Mouse (Mus musculus): ENCODE results near the gene Tubgcp3. TPM values are rescaled to one million over a fixed set of nuclear protein-coding genes. Genes with fewer than 3 reads are reported as not detected.
"Not testable (repeated sequence)": the region's sequence is repeated elsewhere in the genome, so short reads cannot be mapped to it uniquely, and the experiment has no call there.

Gene Tubgcp3
- total RNA-seq, 1 experiment from 2014 or later: 56.3 TPM

GRCm38 (mm10) chr8:12650495-12650894 is 21.6 kb downstream of the Tubgcp3 start:
- ATAC-seq (replicated peaks in 1 of 2; ENCODE audit: insufficient read depth in 1 of 2, low FRiP score in 2 of 2, low TSS enrichment in 1 of 2, low read depth in 1 of 2, poor library complexity in 2 of 2, severe bottlenecking in 2 of 2): no peak

GRCm38 (mm10) chr8:12648951-12649350 is 23.1 kb downstream of the Tubgcp3 start:
- no peak for ATAC-seq (replicated peaks in 1 of 2; ENCODE audit: insufficient read depth in 1 of 2, low FRiP score in 2 of 2, low TSS enrichment in 1 of 2, low read depth in 1 of 2, poor library complexity in 2 of 2, severe bottlenecking in 2 of 2)

GRCm38 (mm10) chr8:12646536-12646935 is 25.5 kb downstream of the Tubgcp3 start:
- ATAC-seq (replicated peaks in 1 of 2; ENCODE audit: insufficient read depth in 1 of 2, low FRiP score in 2 of 2, low TSS enrichment in 1 of 2, low read depth in 1 of 2, poor library complexity in 2 of 2, severe bottlenecking in 2 of 2): no peak

GRCm38 (mm10) chr8:12644894-12645293 is 27.2 kb downstream of the Tubgcp3 start:
- no peak for ATAC-seq (replicated peaks in 1 of 2; ENCODE audit: insufficient read depth in 1 of 2, low FRiP score in 2 of 2, low TSS enrichment in 1 of 2, low read depth in 1 of 2, poor library complexity in 2 of 2, severe bottlenecking in 2 of 2)

- ATAC-seq (replicated peaks in 1 of 2; ENCODE audit: insufficient read depth in 1 of 2, low FRiP score in 2 of 2, low TSS enrichment in 1 of 2, low read depth in 1 of 2, poor library complexity in 2 of 2, severe bottlenecking in 2 of 2): no peak
These were observed 27.7 kb downstream of the Tubgcp3 start for GRCm38 (mm10) chr8:12644341-12644740.

- ATAC-seq (replicated peaks in 1 of 2; ENCODE audit: insufficient read depth in 1 of 2, low FRiP score in 2 of 2, low TSS enrichment in 1 of 2, low read depth in 1 of 2, poor library complexity in 2 of 2, severe bottlenecking in 2 of 2): no peak
These were observed 30.5 kb downstream of the Tubgcp3 start for GRCm38 (mm10) chr8:12641527-12641926.

GRCm38 (mm10) chr8:12638446-12638845 is 33.6 kb downstream of the Tubgcp3 start:
- no peak for ATAC-seq (replicated peaks in 1 of 2; ENCODE audit: insufficient read depth in 1 of 2, low FRiP score in 2 of 2, low TSS enrichment in 1 of 2, low read depth in 1 of 2, poor library complexity in 2 of 2, severe bottlenecking in 2 of 2)

GRCm38 (mm10) chr8:12635366-12635765 is 36.7 kb downstream of the Tubgcp3 start:
- ATAC-seq (replicated peaks in 1 of 2; ENCODE audit: insufficient read depth in 1 of 2, low FRiP score in 2 of 2, low TSS enrichment in 1 of 2, low read depth in 1 of 2, poor library complexity in 2 of 2, severe bottlenecking in 2 of 2): no peak

GRCm38 (mm10) chr8:12629079-12629478 is 43.0 kb downstream of the Tubgcp3 start:
- ATAC-seq (replicated peaks in 1 of 2; ENCODE audit: insufficient read depth in 1 of 2, low FRiP score in 2 of 2, low TSS enrichment in 1 of 2, low read depth in 1 of 2, poor library complexity in 2 of 2, severe bottlenecking in 2 of 2): peak; percentile 65 to 66; a peak in 3 of 4 replicates

GRCm38 (mm10) chr8:12625890-12626289 is 46.2 kb downstream of the Tubgcp3 start:
- no peak for ATAC-seq (replicated peaks in 1 of 2; ENCODE audit: insufficient read depth in 1 of 2, low FRiP score in 2 of 2, low TSS enrichment in 1 of 2, low read depth in 1 of 2, poor library complexity in 2 of 2, severe bottlenecking in 2 of 2)

- ATAC-seq (replicated peaks in 1 of 2; ENCODE audit: insufficient read depth in 1 of 2, low FRiP score in 2 of 2, low TSS enrichment in 1 of 2, low read depth in 1 of 2, poor library complexity in 2 of 2, severe bottlenecking in 2 of 2): no peak
These were observed 50.4 kb downstream of the Tubgcp3 start for GRCm38 (mm10) chr8:12621550-12622222.

- not testable (repeated sequence) for ATAC-seq (replicated peaks in 1 of 2; ENCODE audit: insufficient read depth in 1 of 2, low FRiP score in 2 of 2, low TSS enrichment in 1 of 2, low read depth in 1 of 2, poor library complexity in 2 of 2, severe bottlenecking in 2 of 2)
These were observed 54.7 kb downstream of the Tubgcp3 start for GRCm38 (mm10) chr8:12617369-12617768.

- ATAC-seq (replicated peaks in 1 of 2; ENCODE audit: insufficient read depth in 1 of 2, low FRiP score in 2 of 2, low TSS enrichment in 1 of 2, low read depth in 1 of 2, poor library complexity in 2 of 2, severe bottlenecking in 2 of 2): no peak
These were observed 58.8 kb downstream of the Tubgcp3 start for GRCm38 (mm10) chr8:12613201-12613600.

- ATAC-seq (replicated peaks in 1 of 2; ENCODE audit: insufficient read depth in 1 of 2, low FRiP score in 2 of 2, low TSS enrichment in 1 of 2, low read depth in 1 of 2, poor library complexity in 2 of 2, severe bottlenecking in 2 of 2): no peak
These were observed 62.1 kb downstream of the Tubgcp3 start for GRCm38 (mm10) chr8:12609752-12610449.

- ATAC-seq (replicated peaks in 1 of 2; ENCODE audit: insufficient read depth in 1 of 2, low FRiP score in 2 of 2, low TSS enrichment in 1 of 2, low read depth in 1 of 2, poor library complexity in 2 of 2, severe bottlenecking in 2 of 2): no peak; a peak in 1 of 4 replicates
These were observed 63.2 kb downstream of the Tubgcp3 start for GRCm38 (mm10) chr8:12608810-12609209.

GRCm38 (mm10) chr8:12607223-12607622 is 64.8 kb downstream of the Tubgcp3 start:
- peak; percentile 88 to 92 for ATAC-seq (replicated peaks in 1 of 2; ENCODE audit: insufficient read depth in 1 of 2, low FRiP score in 2 of 2, low TSS enrichment in 1 of 2, low read depth in 1 of 2, poor library complexity in 2 of 2, severe bottlenecking in 2 of 2)

GRCm38 (mm10) chr8:12583785-12584184 is 88.3 kb downstream of the Tubgcp3 start:
- no peak for ATAC-seq (replicated peaks in 1 of 2; ENCODE audit: insufficient read depth in 1 of 2, low FRiP score in 2 of 2, low TSS enrichment in 1 of 2, low read depth in 1 of 2, poor library complexity in 2 of 2, severe bottlenecking in 2 of 2)

GRCm38 (mm10) chr8:12579339-12579999 is 92.6 kb downstream of the Tubgcp3 start:
- not testable (repeated sequence) for ATAC-seq (replicated peaks in 1 of 2; ENCODE audit: insufficient read depth in 1 of 2, low FRiP score in 2 of 2, low TSS enrichment in 1 of 2, low read depth in 1 of 2, poor library complexity in 2 of 2, severe bottlenecking in 2 of 2)

All from hematopoietic stem cell, adult 5-6 weeks (primary cell).